Mouse (Mus musculus): ENCODE measurements around the gene Dgat2l6. TPM values are rescaled to one million over a fixed set of nuclear protein-coding genes. Genes with fewer than 3 reads are reported as not detected.

Gene Dgat2l6
- total RNA-seq (2021) = not detected
- not detected in 2 replicates for polyA plus RNA-seq (2012; rRNA removed)
- long read RNA-seq = 0 reads

GRCm38 (mm10) chrX:100524471-100524870 is at the start of gene Dgat2l6:
Gene Dgat2l6, plus strand, starts transcription at chrX:100524838.
- no peak for DNase-seq

- peak; percentile 16 for DNase-seq
Observed at GRCm38 (mm10) chrX:100475569-100476223, 48.9 kb upstream of the Dgat2l6 start.

- peak; percentile 70 for DNase-seq
Observed at GRCm38 (mm10) chrX:100480317-100480716, 44.3 kb upstream of the Dgat2l6 start.

GRCm38 (mm10) chrX:100493500-100494067 is 31.1 kb upstream of the Dgat2l6 start:
- DNase-seq = no peak

- peak; percentile 87 for DNase-seq
Observed at GRCm38 (mm10) chrX:100494068-100494978, 30.3 kb upstream of the Dgat2l6 start, which contains the start of gene Igbp1. Gene Igbp1, plus strand, starts transcription at chrX:100494291.

- no peak for DNase-seq
Observed at GRCm38 (mm10) chrX:100504175-100504851, 20.3 kb upstream of the Dgat2l6 start.

GRCm38 (mm10) chrX:100508164-100508563 is 16.5 kb upstream of the Dgat2l6 start:
- DNase-seq = no peak

GRCm38 (mm10) chrX:100509921-100510320 is 14.7 kb upstream of the Dgat2l6 start:
- no peak for DNase-seq

GRCm38 (mm10) chrX:100516683-100517082 is 8.0 kb upstream of the Dgat2l6 start:
- no peak for DNase-seq

- DNase-seq = no peak
Observed at GRCm38 (mm10) chrX:100517626-100518025, 7.0 kb upstream of the Dgat2l6 start.

- DNase-seq = peak; percentile 4
Observed at GRCm38 (mm10) chrX:100518532-100518931, 6.1 kb upstream of the Dgat2l6 start.

GRCm38 (mm10) chrX:100556026-100556425 is 31.4 kb downstream of the Dgat2l6 start:
- no peak for DNase-seq

GRCm38 (mm10) chrX:100565696-100566095 is 41.1 kb downstream of the Dgat2l6 start:
- no peak for DNase-seq

- no peak for DNase-seq
Observed at GRCm38 (mm10) chrX:100571951-100572350, 47.3 kb downstream of the Dgat2l6 start, which contains the start of gene Awat1. Gene Awat1, plus strand, starts transcription at chrX:100572251.

GRCm38 (mm10) chrX:100594791-100595190 is 70.2 kb downstream of the Dgat2l6 start, which contains the start of gene P2ry4:
Gene P2ry4, minus strand, starts transcription at chrX:100594869.
- DNase-seq = no peak

Other genes starting within 250 kb of the Dgat2l6 start
- gene Otud6a, start 95.8 kb upstream of the Dgat2l6 start, total RNA-seq (2021) = not detected
- not detected in 2 replicates for gene Otud6a, start 95.8 kb upstream of the Dgat2l6 start, polyA plus RNA-seq (2012; rRNA removed)
- under 1 TPM; 0.40 to 0.83 TPM for gene Awat2, start 82.1 kb upstream of the Dgat2l6 start, total RNA-seq (2021)
- 0.30 and 0.42 TPM in 2 replicates for gene Awat2, start 82.1 kb upstream of the Dgat2l6 start, polyA plus RNA-seq (2012; rRNA removed)
- gene Igbp1, start 30.5 kb upstream of the Dgat2l6 start, total RNA-seq (2021) = 10 to 100 TPM; 60.0 to 69.0 TPM
- gene Igbp1, start 30.5 kb upstream of the Dgat2l6 start, polyA plus RNA-seq (2012; rRNA removed) = 5.7 and 6.7 TPM in 2 replicates
- not detected for gene Awat1, start 47.4 kb downstream of the Dgat2l6 start, total RNA-seq (2021)
- not detected in 2 replicates for gene Awat1, start 47.4 kb downstream of the Dgat2l6 start, polyA plus RNA-seq (2012; rRNA removed)
- gene P2ry4, start 70.0 kb downstream of the Dgat2l6 start, total RNA-seq (2021) = under 1 TPM in 1 of 2 experiments, not detected in 1; 0.09 TPM
- gene P2ry4, start 70.0 kb downstream of the Dgat2l6 start, polyA plus RNA-seq (2012; rRNA removed) = not detected in 2 replicates
- gene Arr3, start 80.7 kb downstream of the Dgat2l6 start, total RNA-seq (2021) = not detected
- gene Arr3, start 80.7 kb downstream of the Dgat2l6 start, polyA plus RNA-seq (2012; rRNA removed) = not detected in 2 replicates
- gene Kif4, start 100.9 kb downstream of the Dgat2l6 start, total RNA-seq (2021) = under 1 TPM; 0.35 to 0.86 TPM
- gene Kif4, start 100.9 kb downstream of the Dgat2l6 start, polyA plus RNA-seq (2012; rRNA removed) = 0.03 and 0.20 TPM in 2 replicates
- gene Pdzd11, start 101.7 kb downstream of the Dgat2l6 start, total RNA-seq (2021) = 10 to 100 TPM; 57.9 to 58.0 TPM
- 10.4 and 10.6 TPM in 2 replicates for gene Pdzd11, start 101.7 kb downstream of the Dgat2l6 start, polyA plus RNA-seq (2012; rRNA removed)
- under 1 TPM; 0.17 to 0.20 TPM for gene Gdpd2, start 205.0 kb downstream of the Dgat2l6 start, total RNA-seq (2021)
- gene Gdpd2, start 205.0 kb downstream of the Dgat2l6 start, polyA plus RNA-seq (2012; rRNA removed) = 0.60 and 0.86 TPM in 2 replicates
- gene Dlg3, start 242.9 kb downstream of the Dgat2l6 start, total RNA-seq (2021) = 10 to 100 TPM; 33.3 to 48.6 TPM
- 7.1 TPM in 2 replicates for gene Dlg3, start 242.9 kb downstream of the Dgat2l6 start, polyA plus RNA-seq (2012; rRNA removed)